Mouse (Mus musculus): ENCODE data around the gene Sfmbt2. TPM values are rescaled to one million over a fixed set of nuclear protein-coding genes. Genes with fewer than 3 reads are reported as not detected.
"Not testable (repeated sequence)": the region's sequence is repeated elsewhere in the genome, so short reads cannot be mapped to it uniquely, and the experiment has no call there.

Gene Sfmbt2
- polyA plus RNA-seq (2011; ENCODE audit: insufficient read length, low read depth, missing spikeins), result 3.1 and 3.7 TPM in 2 replicates

DNA sequence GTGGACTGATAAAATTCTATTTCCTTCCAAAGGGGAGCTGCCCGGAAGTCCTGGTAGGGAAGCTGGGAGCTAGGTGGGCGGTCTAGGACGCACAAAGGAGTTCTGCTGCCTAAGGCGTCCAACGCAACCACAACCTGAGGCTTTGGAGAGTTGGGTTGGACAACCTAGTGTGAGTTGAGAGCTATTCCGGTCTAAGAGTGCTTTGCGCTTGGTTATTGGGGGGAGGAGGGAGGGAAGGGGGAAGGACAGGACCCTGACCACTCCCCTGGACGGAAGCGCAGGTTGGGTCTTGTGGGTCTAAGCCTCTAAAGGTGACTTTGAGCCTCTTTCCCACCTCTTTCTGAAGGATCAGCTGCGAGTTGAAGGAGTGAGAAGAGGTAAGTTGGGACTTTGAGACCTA is at the start of gene Sfmbt2:
Gene Sfmbt2, plus strand, starts transcription at position 335 of the 400 bp plus-strand sequence.
- no peaks in the 10 kb centered on the region for H3K4me1 ChIP-seq (ENCODE audit: control insufficient read depth, insufficient read depth, low read length)
- H3K27ac ChIP-seq (ENCODE audit: insufficient read depth, low read length), result no peak within 1 kb of the TSS
- H3K4me3 ChIP-seq (ENCODE audit: insufficient read depth, low read length), result no peak within 1 kb of the TSS
- TF ChIP-seq CTCF (IDR thresholded peaks at IDR 0.05; ENCODE audit: borderline replicate concordance, insufficient read depth, low read length) (no peak), POLR2A (IDR thresholded peaks at IDR 0.05; ENCODE audit: low read depth, low read length) (no peak)

DNA sequence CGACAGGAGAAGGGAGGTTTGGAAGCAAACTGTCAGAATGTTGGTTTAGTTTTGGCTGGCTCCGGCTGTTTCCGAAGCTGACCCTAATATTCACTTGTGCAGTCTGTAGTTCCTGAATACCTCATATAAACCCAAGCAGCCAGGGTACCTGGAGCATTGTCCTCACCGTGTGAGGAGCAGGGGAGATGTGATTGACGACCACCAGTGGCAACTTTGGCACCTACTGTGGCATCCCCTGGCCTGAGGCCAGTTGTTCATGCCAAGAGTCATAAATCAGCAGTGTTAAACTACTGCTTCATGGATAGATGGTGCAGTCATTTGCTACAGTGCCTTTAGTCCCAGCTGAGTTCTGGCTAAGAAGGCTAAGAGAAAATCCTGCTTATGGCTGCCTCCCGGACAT is 49.2 kb upstream of the Sfmbt2 start:
- TF ChIP-seq CTCF (IDR thresholded peaks at IDR 0.05; ENCODE audit: borderline replicate concordance, insufficient read depth, low read length), result no peak
- no peak overlapping the region for H3K27ac ChIP-seq (ENCODE audit: insufficient read depth, low read length)
- no peak overlapping the region for H3K4me3 ChIP-seq (ENCODE audit: insufficient read depth, low read length)
- no peaks in the 10 kb centered on the region for H3K4me1 ChIP-seq (ENCODE audit: control insufficient read depth, insufficient read depth, low read length)

DNA sequence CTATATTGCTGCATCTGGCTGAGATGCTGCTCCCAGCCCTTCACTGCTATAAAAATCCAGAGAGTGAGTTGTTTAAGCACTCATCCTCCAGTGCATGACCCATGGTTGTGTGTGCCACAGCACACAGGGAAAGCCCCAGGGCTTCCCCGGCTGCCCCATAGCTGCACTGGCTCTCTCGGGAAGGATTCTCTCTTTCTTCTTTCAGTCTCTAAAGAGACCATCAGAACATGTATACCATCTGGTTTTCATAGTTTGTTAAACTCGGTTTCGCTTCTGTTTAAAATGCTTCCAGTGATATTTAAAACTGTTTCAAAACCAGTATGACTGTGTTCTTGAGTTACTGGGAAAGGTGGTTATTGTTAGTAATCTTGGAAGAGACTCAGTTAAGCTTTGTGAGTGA is 47.1 kb upstream of the Sfmbt2 start:
- no peaks in the 10 kb centered on the region for H3K4me1 ChIP-seq (ENCODE audit: control insufficient read depth, insufficient read depth, low read length)
- TF ChIP-seq POLR2A (IDR thresholded peaks at IDR 0.05; ENCODE audit: low read depth, low read length) (no peak), CTCF (IDR thresholded peaks at IDR 0.05; ENCODE audit: borderline replicate concordance, insufficient read depth, low read length) (no peak)
- H3K27ac ChIP-seq (ENCODE audit: insufficient read depth, low read length), result no peak overlapping the region
- H3K4me3 ChIP-seq (ENCODE audit: insufficient read depth, low read length), result no peak overlapping the region

DNA sequence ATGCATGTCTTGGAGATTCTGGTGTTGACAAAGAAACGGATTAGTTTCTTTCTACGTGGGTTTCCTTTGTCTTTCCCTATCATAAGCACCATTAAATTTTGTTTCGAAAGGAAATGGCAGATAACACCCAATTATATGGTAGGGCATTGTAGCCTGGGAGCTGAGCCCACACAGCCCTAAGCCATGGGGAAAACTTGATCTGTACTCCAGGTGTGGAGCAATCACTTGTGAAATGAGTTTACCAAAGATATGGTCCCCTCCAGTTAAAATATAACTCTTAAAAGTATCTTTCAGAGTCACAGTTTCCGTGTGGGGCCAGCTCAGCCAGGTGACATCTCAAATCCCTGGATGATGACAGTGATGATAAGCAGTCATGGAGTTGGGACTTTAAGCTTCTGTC is 45.3 kb upstream of the Sfmbt2 start:
- TF ChIP-seq POLR2A (IDR thresholded peaks at IDR 0.05; ENCODE audit: low read depth, low read length) (no peak), CTCF (IDR thresholded peaks at IDR 0.05; ENCODE audit: borderline replicate concordance, insufficient read depth, low read length) (no peak)
- H3K27ac ChIP-seq (ENCODE audit: insufficient read depth, low read length), result no peak overlapping the region
- H3K4me1 ChIP-seq (ENCODE audit: control insufficient read depth, insufficient read depth, low read length), result no peaks in the 10 kb centered on the region
- H3K4me3 ChIP-seq (ENCODE audit: insufficient read depth, low read length), result no peak overlapping the region

DNA sequence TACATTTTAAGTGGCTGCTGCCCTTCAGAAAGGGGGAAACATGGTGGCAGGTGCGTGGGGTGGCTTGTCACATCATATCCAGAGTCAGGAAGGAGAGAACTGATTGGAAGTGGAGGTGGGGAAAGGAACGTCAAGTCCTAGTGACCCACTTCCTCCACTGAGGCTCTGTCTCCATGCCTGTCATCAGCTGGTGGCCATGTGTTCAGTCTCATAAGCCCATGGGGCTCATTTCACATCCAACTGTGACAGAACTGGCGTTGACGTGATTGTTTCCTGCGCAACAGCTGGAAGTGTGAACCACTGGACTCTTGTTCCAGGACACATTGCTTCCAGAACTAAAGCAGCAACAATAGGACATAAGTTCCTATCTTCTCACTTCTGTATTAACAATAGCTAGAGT is 40.1 kb upstream of the Sfmbt2 start:
- no peak overlapping the region for H3K4me3 ChIP-seq (ENCODE audit: insufficient read depth, low read length)
- no peak overlapping the region for H3K27ac ChIP-seq (ENCODE audit: insufficient read depth, low read length)
- no peaks in the 10 kb centered on the region for H3K4me1 ChIP-seq (ENCODE audit: control insufficient read depth, insufficient read depth, low read length)
- TF ChIP-seq CTCF (IDR thresholded peaks at IDR 0.05; ENCODE audit: borderline replicate concordance, insufficient read depth, low read length), result no peak
- no peak for TF ChIP-seq POLR2A (IDR thresholded peaks at IDR 0.05; ENCODE audit: low read depth, low read length)

DNA sequence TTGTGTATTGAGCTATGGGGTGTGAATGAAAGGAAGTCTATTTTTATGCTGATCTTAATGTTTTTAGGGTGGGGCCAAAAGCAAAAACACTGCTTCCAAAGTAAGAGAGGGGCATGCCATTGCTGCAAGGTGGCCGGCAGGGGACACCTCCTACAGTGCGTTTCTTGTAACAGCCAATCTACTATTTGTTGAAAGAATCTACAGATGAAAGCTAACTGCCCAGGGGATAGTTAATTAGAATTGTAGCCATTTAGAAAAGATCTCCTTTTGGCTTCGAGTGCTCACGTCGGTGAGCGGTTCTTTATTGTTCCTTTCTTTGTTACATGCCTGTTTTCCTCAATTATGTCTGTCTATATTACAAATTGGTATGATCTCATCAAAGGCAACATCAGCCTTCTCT is 36.0 kb upstream of the Sfmbt2 start:
- Histone ChIP-seq H3K27ac (ENCODE audit: insufficient read depth, low read length) (no peak overlapping the region), H3K4me3 (ENCODE audit: insufficient read depth, low read length) (no peak overlapping the region), H3K4me1 (ENCODE audit: control insufficient read depth, insufficient read depth, low read length) (no peaks in the 10 kb centered on the region)
- TF ChIP-seq CTCF (IDR thresholded peaks at IDR 0.05; ENCODE audit: borderline replicate concordance, insufficient read depth, low read length) (no peak), POLR2A (IDR thresholded peaks at IDR 0.05; ENCODE audit: low read depth, low read length) (no peak)

DNA sequence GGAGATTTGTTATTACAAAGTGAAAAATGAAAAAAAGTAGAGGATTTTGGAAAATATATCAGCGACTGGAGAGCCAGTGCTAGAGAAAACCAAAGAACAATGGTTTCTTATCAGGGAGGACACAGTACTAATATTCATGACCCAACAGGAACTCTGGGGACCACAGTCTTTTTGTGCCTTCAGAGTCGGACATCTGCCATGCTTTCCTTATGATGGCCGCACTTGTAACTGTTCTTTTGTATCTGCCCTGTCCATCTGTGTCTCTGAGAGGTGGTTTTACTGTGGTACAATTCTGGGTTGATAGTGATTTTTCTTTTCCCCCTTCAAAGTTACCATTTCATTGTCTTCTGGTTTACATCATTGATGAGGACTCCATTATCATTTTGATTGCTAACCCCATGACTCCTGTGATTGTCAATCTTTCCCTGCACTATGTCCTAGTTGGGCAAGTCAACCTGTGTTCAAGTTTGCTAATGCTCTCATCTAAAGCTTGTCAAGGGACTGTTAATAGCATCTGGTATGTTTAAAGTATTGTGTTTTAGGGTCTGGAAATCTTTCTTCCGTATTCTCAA is 35.2 kb upstream of the Sfmbt2 start:
- Histone ChIP-seq H3K4me3 (ENCODE audit: insufficient read depth, low read length) (no peak overlapping the region), H3K27ac (ENCODE audit: insufficient read depth, low read length) (no peak overlapping the region), H3K4me1 (ENCODE audit: control insufficient read depth, insufficient read depth, low read length) (no peaks in the 10 kb centered on the region)
- TF ChIP-seq CTCF (IDR thresholded peaks at IDR 0.05; ENCODE audit: borderline replicate concordance, insufficient read depth, low read length) (no peak), POLR2A (IDR thresholded peaks at IDR 0.05; ENCODE audit: low read depth, low read length) (no peak)

DNA sequence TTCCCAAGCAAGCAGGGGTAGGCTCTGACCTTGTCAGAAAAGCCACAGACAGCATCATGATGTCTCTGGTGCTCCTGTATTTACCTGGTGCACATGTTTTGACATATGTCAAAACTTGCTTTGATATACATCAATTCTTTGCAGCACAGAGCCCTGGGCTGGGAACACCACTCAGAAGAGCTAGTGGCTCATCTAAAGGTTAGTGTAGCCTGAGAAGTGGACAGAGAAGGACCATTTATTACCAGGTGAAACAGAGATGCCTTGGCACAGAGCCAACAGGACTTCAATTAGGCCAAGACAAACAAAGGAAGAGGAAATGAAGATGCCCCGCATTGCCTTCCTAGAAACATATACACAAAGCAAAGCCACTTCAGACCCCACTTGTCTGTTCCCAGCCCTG is 30.3 kb upstream of the Sfmbt2 start:
- TF ChIP-seq CTCF (IDR thresholded peaks at IDR 0.05; ENCODE audit: borderline replicate concordance, insufficient read depth, low read length) (no peak), POLR2A (IDR thresholded peaks at IDR 0.05; ENCODE audit: low read depth, low read length) (no peak)
- no peak overlapping the region for H3K4me3 ChIP-seq (ENCODE audit: insufficient read depth, low read length)
- no peaks in the 10 kb centered on the region for H3K4me1 ChIP-seq (ENCODE audit: control insufficient read depth, insufficient read depth, low read length)
- no peak overlapping the region for H3K27ac ChIP-seq (ENCODE audit: insufficient read depth, low read length)

DNA sequence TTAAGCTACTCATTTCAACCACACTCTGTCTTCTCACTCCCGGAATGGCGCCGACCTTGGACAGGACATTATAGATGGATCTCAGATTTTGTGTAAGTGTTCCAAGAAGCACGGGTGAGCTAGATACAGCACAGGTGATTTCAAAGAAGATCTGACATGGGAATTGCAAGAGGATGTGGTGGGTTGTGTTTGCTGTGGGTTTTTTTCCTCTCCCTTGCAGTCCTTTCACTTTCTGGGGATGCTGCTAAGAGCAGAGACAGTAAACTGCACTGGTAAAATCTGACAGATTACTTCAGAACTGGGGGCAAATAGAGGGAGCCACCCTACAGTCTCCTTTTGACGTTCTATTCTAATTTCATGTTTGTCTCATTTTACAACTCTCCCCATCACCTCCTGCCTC is 26.8 kb upstream of the Sfmbt2 start:
- TF ChIP-seq POLR2A (IDR thresholded peaks at IDR 0.05; ENCODE audit: low read depth, low read length) (no peak), CTCF (IDR thresholded peaks at IDR 0.05; ENCODE audit: borderline replicate concordance, insufficient read depth, low read length) (no peak)
- Histone ChIP-seq H3K4me1 (ENCODE audit: control insufficient read depth, insufficient read depth, low read length) (no peaks in the 10 kb centered on the region), H3K27ac (ENCODE audit: insufficient read depth, low read length) (no peak overlapping the region), H3K4me3 (ENCODE audit: insufficient read depth, low read length) (no peak overlapping the region)

DNA sequence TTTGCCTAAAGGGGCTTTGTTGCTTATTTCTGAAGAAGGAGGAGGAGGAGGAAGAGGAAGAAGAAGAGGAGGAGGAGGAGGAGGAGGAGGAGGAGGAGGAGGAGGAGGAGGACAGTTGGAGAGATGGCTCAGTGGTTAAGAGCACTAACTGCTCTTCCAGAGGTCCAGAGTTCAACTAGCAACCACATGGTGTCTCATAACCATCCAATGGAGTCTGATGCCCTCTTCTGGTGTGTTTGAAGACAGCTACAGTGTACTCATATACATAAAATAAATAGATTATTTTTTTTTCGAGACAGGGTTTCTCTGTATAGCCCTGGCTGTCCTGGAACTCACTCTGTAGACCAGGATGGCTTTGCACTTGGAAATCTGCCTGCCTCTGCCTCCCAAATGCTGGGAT is 26.2 kb upstream of the Sfmbt2 start:
- H3K4me3 ChIP-seq (ENCODE audit: insufficient read depth, low read length); H3K27ac ChIP-seq (ENCODE audit: insufficient read depth, low read length): not testable (repeated sequence)

DNA sequence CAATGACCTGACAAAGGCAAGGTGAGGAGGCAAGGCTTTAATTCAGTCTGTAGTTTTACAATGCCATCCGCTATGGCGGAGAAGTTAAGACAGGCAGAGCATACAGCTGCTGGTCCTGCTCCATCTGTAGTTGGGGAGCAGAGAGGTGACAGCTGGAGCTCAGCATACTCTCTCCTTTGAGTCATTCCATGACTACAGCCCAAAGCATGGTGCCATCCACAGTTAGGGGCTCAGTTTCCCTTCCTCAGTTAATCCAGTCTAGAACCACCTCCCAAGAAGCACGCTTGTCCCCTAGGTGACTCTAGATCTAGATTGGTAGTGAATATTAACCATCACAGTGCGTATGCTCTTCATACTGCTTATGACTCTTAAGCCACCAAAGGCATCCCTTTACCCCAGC is 23.1 kb upstream of the Sfmbt2 start:
- Histone ChIP-seq H3K4me1 (ENCODE audit: control insufficient read depth, insufficient read depth, low read length) (no peaks in the 10 kb centered on the region), H3K27ac (ENCODE audit: insufficient read depth, low read length) (no peak overlapping the region), H3K4me3 (ENCODE audit: insufficient read depth, low read length) (no peak overlapping the region)
- no peak for TF ChIP-seq POLR2A (IDR thresholded peaks at IDR 0.05; ENCODE audit: low read depth, low read length)
- TF ChIP-seq CTCF (IDR thresholded peaks at IDR 0.05; ENCODE audit: borderline replicate concordance, insufficient read depth, low read length), result no peak

More for the DNA sequence above, 26.2 kb upstream of the Sfmbt2 start:
- H3K4me1 ChIP-seq (ENCODE audit: control insufficient read depth, insufficient read depth, low read length), result not testable (repeated sequence)
